Mouse (Mus musculus) thymus, postnatal 10 days (tissue): ENCODE data around the gene Ppp2r3a.

ENCODE experiments used
- DNase-seq, 2 experiments: peaks; one replicate each; pipeline ENCODE4 v3.0.0; 2021; ENCODE audit warnings: low spot score in 2 of 2

Ppp2r3a gene

DNA sequence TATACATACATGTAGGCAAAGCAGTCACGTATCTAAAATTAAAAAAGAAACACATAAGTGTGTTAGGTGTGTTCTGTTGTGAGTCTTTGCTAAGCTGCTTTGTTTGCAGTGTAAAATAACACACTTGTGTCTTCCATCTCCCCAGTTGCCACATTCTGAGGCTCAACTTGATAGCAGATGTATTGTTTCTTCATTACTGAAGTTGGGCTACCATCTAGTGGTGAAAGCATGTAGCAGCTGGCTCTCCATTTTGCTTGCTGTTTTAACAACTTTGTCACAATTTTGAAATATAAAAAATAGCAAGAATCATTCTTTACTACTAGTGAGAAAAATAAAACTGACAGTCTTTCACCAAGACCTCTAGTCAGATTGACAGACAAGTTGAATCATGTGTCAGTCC lies 92.2 kb downstream of the Ppp2r3a start:
- DNase-seq, result peak in 1 of 2 experiments; percentile 41

DNA sequence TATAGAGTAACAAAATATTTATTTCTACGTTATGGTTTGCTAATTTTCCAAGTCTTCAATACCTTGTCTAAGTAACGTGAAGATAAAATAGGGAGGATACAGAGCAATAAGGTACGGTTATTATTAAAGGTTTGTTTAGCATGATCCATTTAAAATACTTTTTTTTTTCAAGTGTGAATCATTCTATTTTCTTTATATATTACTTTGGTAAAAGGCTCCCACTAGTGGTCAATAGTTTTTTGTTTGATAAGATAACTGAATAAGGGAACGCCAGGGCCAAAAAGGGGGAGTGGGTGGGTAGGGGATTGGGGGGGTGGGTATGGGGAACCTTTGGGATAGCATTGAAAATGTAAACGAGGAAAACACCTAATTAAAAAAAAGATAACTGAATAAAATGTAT lies 98.7 kb downstream of the Ppp2r3a start:
- DNase-seq, result no peak

DNA sequence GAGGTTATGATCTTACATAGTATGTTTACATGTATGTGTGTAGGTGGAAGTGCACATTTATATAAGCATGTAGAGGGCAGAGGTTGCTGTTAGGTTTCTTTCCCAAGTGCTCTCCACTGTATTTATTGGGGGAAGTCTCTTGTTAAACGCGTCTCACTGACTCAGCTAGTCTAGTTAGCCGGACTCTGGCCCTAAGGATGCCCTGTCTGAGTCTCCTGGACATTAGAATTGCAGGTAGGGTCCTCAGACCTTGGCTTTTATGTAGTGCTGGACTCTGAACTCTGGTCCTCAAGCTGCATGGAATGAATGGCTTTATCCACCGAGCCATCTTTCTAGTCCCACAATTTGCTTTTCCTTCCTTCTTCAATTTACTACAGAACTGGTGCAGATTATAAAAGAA lies 108.0 kb downstream of the Ppp2r3a start:
- DNase-seq, result no peak

DNA sequence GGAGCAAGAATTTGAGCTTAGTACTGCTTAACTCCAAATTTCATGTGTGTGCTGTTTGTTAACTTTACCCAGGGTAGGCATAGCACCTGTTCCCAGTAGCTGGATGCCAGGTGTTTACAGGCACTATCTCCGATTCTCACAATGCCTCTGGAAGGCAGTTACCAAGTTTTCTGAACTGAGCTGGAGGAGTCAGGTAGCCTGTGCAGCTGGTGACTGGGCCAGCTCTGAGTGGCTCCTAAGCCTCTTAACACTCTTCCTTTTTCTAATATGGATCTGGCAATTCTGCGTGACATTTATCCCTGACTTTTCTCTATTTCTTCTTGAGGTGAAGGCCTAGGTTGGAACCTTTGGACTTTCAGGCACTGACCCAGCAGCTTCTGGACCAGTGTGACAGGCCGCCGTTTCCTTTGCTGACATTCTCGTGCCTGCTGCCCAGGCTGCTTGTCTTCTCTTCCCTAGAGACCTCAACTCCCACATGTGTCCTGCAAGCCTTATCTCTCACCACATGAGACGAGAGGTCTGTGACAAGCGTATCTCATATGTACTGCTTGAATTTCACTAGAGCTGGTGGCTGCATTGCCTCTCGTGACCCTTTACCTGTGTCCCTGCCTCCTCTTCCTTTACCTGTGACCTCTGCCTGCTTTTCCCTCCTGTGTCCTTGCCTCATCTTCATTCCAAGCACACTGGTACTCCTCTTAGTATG lies 137.3 kb downstream of the Ppp2r3a start:
- no peak for DNase-seq

DNA sequence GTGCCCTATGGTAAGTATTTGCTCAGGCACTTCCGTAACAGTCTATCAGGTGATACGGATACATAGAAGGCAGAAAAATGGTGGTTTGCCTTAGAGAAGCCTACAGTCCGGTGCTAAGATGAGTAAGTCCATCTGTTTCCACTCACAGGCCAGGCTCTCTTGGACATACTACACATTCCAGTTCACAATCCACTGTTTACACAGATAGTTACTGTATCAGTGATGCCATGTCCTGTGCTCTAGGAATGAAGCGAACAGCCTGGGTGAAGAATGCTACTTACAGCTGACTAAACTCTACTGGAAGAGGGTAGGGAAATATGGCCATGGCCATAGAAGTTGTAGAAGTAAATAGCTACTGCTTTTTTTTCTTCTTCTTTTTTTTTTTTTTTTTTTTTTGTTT lies 138.3 kb downstream of the Ppp2r3a start:
- no peak for DNase-seq

DNA sequence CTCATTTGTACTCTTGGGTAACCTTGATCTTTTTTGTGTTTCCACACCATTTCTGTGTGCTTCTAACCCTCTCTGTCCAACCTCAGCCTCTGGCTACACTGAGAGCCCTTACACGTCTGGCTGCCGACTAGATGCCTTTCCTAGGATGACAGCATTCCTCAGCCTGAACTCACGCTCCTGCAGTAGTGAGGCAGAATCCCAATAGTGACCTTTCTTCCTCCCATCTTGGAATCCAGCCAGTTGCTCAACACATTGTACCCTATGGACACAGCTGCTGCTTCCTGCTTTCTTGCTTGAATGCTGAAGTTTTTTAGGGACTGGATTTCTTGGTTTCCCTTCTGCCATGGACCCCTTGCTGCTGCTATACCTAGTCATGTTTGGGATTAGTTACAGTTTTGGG lies 141.6 kb downstream of the Ppp2r3a start:
- no peak for DNase-seq

DNA sequence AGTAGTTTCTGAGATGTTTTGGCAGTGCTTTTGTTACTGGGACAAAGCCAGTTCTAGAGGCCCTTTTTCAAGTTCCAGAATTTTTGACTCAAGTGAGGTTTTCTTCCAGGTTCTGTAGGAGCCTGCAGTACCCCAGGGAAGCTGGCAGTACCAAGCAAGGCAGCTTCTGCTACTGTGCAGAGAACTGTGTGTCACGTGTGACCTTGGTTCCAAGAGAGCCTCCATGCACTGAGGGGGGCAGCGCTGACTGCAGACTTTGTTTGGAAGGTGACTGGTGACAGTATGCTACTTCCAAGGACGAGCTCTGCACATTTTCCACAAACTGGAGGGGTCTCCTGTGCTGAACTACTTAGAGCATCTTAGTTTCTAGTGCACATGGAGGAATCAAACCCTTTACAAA lies 144.2 kb downstream of the Ppp2r3a start:
- DNase-seq, result no peak

DNA sequence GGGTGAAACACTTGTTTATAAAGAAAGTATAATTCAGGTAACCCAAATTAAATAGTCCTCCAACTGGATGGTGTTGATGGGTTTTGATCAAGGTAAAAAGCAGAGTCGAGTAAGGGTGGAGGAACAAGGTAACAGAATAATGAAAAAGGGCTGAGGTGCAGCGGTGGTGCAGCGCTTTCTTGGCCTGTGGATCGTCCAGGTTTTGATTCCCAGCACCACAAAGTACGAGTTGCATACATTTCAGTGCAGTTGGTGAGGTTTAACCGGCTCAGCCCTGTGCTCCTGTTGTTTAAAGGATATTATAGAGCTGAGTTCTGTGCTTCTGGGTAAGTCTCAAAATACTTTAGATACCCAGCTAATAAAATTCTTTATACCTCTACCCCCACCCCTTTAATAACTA lies 145.9 kb downstream of the Ppp2r3a start:
- no peak for DNase-seq

DNA sequence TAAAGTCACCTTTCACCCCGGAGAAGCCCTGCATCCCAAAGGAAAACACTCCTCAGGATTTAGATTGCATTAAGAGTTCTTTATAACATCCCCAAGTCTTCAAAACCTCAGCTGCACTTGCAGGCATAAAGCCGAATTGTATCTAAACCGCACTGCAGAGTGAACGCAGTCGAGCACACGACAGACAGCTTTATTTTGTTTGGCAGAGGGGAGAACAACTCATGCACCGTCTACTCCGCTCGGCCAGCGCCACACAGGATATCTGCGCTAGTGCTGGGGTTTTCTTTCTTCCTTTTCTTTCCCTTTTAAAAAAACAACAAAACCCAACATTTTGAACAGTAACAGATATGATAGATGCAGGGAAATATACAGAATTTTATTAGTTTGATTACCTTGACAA lies 146.7 kb downstream of the Ppp2r3a start:
- DNase-seq, result no peak

DNA sequence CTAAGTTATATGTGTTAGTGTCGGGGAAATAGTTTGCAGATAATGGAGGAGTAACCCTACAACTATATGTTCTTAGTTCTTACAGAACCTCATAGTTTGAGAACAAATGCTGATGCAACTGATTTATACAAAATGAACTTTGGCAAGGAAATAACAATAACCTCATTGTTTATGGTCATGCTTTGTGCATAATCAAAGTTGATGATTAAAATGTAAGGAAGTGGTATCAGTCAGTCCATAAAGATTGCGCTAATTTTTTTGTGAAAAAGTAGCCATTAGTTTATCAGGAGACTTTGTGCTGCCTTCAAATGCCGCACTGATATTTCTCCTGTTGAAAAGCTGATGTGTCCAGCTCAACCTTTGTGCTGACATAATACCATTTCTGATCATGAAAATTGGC lies 149.3 kb downstream of the Ppp2r3a start:
- DNase-seq, result no peak

DNA sequence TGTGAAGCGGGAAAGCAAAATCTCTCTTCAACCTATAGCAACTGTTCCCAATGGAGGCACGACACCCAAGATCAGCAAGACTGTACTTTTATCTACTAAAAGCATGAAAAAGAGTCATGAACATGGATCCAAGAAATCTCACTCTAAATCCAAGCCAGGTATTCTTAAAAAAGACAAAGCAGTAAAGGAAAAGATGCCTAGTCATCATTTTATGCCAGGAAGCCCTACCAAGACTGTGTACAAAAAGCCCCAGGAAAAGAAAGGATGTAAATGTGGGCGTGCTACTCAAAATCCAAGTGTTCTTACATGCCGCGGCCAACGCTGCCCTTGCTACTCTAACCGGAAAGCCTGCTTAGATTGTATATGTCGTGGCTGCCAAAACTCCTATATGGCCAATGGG lies 150.0 kb downstream of the Ppp2r3a start:
- no peak for DNase-seq

DNA sequence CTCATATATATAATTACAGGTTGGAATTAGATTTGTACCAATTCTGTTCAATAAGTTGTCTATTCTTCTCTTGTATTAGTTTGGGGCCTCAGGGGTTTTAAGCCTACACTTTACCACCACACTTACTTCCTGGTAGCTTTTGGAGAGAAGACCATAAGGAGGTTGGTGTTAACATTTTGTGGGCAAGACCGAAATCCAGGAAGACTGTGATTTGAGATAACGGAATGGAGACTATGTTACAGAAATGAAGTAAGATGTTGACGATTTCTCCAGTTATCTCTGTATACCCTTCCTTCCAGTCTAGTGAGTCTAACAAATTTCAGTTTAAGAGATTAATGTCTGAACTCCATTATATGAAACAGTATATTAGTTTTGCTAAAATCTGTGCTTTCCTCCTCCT lies 151.4 kb downstream of the Ppp2r3a start:
- DNase-seq, result no peak

DNA sequence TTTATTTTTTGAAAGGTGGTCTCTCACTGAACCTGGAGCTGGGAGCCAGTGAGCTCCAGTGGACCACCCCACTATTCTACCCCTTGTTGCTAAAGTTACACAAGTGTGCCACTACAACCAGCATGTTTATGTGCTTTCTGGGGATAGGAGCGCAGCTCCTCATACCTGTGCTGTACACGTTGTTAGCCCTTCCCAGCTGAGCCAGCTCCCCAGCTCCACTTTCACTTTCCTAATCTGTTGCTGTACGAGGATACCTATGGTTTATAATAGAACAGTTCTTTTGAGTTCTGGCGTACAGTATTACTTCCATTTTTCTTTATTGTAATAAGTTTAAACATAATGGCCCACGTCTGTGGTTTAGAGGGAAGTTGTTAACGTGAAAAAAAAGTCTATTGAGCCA lies 152.2 kb downstream of the Ppp2r3a start:
- no peak for DNase-seq

DNA sequence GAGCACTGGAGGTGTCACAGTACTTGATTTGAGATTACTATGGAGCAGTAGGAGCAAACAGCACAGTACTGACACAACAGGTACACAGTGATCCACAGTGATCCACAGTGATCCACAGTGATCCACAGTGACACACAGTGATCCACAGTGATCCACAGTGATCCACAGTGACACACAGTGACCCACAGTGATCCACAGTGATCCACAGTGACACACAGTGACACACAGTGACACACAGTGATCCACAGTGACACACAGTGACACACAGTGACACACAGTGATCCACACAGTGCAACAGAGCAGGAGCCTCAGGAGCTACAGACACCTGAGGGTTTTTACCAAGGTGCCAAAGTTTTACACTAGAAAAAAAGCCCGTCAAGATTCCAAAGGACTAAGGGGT lies 154.1 kb downstream of the Ppp2r3a start:
- DNase-seq, result no peak

DNA sequence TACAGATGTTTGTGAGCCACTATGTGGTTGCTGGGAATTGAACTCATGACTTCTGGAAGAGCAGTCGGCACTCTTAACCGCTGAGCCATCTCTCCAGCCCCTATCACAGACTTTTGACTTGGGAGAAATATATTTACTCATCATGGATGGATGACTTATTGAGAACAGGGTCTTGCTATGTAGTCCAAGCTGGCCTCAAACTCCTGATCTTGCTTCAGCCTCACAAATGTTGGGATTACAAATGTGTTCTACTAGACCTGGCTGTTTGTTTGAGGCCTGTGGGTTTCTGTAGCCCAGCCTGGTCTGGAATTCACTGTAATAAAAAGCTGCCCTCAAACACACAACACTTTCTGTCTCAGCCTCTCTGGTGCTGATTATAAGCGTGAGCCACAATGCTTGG lies 155.1 kb downstream of the Ppp2r3a start:
- no peak for DNase-seq

DNA sequence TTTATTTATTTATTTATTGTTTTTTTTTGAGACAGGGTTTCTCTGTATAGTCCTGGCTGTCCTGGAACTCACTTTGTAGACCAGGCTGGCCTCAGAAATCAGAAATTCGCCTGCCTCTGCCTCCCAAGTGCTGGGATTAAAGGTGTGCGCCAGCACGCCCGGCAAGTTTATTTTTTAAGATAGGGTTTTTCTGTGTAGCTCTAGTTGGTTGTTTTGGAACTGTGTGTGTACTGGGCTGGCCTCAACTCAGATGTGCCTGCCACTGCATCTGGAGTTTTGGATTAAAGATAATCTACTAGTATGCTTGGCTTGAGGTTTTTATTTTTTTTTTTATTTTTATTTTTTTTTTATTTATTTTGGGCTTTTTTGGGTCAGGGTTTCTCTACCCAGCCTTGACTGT lies 156.2 kb downstream of the Ppp2r3a start:
- no peak for DNase-seq

DNA sequence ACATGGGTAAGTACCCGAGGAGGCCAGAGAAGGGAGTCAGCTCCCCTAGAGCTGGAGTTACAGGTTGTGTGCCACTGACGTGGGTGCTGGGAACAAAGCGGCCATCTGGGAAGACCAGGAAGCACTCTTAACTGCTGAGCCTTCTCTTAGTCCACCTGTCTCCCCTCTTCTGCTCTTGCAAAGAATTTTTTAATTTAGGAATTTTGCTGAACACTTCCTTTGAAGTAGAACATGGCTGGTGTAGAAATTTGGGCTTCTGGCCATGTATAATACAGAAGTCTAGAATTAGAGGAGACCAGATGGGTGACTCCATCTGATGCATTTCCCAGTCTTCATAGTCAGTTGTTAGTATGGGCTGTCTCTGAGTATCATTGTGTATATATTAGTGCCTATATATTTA lies 167.9 kb downstream of the Ppp2r3a start:
- DNase-seq, result no peak

DNA sequence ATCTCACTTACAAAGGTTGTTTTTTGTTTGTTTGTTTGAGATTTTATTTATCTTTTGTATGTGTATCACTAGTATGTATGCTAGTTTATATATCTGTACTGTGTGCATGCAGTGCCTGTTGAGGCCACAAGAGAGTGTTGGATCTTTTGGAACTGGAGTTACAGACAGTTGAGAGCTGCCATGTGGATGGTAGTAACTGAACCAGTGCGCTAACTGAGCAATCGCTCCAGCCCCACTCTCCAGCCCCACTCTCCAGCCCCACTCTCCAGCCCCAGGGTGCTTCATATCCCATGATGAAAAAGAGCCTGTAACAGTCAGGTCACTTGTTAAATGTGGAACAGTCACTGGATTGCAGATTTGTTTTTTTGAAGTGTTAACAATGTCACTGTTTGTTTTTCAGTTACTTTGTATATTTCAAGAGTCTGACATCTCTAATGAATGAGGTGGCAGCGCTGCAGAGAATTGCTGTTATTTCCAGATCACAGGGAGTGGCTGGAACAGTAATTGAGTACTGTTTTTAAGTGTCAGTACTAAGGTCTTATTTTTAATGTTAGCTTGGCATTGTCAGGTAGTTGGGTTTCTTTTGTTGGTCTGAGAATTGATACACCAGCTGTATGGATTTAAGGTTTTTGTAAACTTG lies 171.4 kb downstream of the Ppp2r3a start:
- no peak for DNase-seq

DNA sequence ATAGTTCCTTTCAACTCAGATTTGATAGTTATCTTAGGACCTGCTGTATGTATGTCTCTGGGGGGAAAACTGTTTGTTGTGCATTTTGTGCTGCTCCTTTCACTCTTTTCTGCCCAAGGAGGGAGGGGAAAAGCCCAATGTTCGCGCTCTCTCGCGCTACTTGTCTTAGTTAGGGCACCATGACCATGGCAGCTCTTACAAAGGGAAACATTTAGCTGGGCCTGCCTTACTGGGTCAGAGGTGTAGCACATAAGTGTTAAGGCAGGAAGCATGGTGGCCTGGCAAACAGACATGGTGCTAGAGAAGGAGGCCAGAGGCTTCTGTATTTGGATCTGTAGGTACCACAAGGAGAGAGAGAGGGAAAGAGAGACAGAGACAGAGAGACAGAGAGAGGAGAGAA lies 173.0 kb downstream of the Ppp2r3a start:
- no peak for DNase-seq

DNA sequence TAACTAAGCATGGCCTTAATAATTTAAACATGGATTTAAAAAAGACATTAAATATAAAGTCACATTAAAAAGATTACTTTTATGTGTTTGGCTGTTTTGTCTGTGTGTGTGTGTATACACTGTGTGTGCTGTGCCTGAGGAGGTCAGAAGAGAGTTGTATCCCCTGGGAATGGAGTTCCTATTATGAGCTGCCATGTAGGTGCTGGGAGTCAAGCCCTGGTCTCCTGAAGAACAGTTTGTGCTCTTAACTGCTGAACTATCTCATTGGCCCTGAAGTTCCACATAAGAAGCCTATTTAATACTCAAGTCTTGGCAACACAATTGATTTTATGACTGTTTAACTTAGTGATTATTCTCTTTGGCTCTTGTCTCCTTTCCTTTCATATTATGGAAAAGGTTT lies 174.1 kb downstream of the Ppp2r3a start:
- DNase-seq, result no peak

DNA sequence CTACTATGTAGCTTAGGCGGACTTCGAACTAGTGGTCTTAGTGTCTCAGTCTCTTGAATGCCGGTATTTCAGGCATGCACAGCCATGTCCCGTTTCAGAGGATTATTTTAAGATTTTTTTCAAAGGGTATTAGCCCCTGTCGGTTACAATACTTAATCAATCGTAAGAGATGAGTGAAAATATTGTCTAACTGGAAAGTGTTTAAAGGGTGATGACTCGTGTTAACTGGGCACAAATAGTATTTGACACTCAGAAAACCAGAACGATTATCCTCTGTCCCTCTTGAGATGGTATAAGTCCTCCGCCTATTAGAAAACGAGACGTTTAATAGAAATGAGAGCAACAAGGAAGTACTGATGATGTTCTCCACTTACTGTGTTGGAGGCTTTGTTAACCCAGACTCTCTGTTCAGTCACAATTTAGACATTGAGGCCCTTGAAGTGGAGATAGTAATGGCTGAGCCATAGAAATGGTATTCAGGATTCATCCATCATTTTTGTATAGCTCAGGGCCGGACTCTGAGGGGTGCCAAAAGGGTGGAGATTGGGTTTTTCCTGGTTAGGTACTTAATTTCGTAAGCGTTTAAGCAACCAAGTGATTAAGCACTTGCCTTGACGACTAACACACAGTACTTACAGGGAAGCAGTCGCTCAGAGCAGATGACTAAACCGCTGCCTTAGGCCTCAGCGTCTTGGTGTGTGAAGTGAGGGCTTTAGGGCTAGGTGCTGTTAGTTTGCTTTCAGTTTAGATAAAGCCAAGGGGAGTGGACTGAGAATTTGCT lies 175.3 kb downstream of the Ppp2r3a start:
- DNase-seq, result no peak

DNA sequence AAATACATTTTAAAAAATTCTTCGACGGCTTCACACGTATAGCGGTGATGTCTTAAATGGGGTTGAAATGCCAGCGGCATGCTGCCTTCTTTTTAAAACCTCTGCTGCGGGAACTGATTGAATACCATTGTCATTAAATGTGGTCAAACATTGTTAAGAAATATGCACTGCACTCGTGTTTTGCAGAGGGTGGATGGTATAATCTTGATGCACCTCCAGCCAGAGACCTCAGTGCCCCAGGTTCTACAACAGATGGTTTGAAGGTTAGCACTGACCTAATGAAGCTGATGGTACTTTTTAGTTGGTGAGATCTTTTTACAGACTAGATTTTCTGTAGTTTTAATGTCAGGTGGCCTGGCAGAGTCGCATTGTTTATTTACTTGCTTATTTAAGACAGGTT lies 175.9 kb downstream of the Ppp2r3a start:
- DNase-seq, result no peak

DNA sequence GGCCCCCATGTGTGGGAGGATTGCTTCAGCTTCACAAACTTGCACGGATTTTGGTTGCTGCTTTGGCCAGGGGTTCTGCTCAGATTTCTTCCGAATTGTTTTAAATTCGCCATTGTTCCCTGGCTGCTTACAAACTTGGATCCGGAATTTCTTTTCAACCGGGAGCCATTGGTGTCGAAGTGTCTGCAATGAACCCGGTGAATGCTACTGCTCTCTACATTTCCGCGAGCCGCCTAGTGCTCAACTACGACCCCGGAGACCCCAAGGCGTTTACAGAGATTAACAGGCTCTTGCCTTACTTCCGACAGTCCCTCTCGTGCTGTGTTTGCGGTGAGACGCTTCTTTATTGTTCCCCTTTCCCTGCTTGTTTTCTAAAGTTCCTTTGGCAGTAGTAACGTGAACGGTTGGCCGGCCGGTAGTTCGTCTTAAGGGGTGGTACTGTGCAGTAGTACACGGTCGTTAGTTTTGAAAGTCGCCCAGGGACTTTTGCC lies 176.5 kb downstream of the Ppp2r3a start:
- DNase-seq, result peak; percentile 49 to 55
